Mouse (Mus musculus) ovary, postnatal 14 days (tissue): ENCODE measurements around the gene Mapkapk3.

ENCODE experiments used
- DNase-seq: peaks from one replicate; pipeline ENCODE4 v3.0.0; 2022; ENCODE audit warnings: low spot score

Gene Mapkapk3

GRCm38 (mm10) chr9:107289211-107290076 is at the start of gene Mapkapk3:
TSS of gene Mapkapk3 (minus strand) at chr9:107289877.
- peak; percentile 72 for DNase-seq

- DNase-seq, result peak; percentile 63
Observed at GRCm38 (mm10) chr9:107338172-107338883, 48.7 kb upstream of the Mapkapk3 start, which contains the start of gene Hemk1. TSS of gene Hemk1 (minus strand) at chr9:107338350.

GRCm38 (mm10) chr9:107336386-107336785 is 46.7 kb upstream of the Mapkapk3 start:
- no peak for DNase-seq

GRCm38 (mm10) chr9:107335909-107336308 is 46.2 kb upstream of the Mapkapk3 start:
- DNase-seq, result peak; percentile 71

- DNase-seq, result no peak
Observed at GRCm38 (mm10) chr9:107335046-107335445, 45.4 kb upstream of the Mapkapk3 start.

- DNase-seq, result no peak
Observed at GRCm38 (mm10) chr9:107334356-107334755, 44.7 kb upstream of the Mapkapk3 start.

- no peak for DNase-seq
Observed at GRCm38 (mm10) chr9:107333686-107334085, 44.0 kb upstream of the Mapkapk3 start.

GRCm38 (mm10) chr9:107330791-107331190 is 41.1 kb upstream of the Mapkapk3 start:
- no peak for DNase-seq

GRCm38 (mm10) chr9:107327879-107328620 is 38.4 kb upstream of the Mapkapk3 start:
- DNase-seq, result no peak

GRCm38 (mm10) chr9:107325904-107326303 is 36.2 kb upstream of the Mapkapk3 start:
- no peak for DNase-seq

GRCm38 (mm10) chr9:107324799-107325561 is 35.3 kb upstream of the Mapkapk3 start:
- no peak for DNase-seq

- no peak for DNase-seq
Observed at GRCm38 (mm10) chr9:107323558-107323957, 33.9 kb upstream of the Mapkapk3 start.

- DNase-seq, result no peak
Observed at GRCm38 (mm10) chr9:107322461-107323050, 32.9 kb upstream of the Mapkapk3 start.

- no peak for DNase-seq
Observed at GRCm38 (mm10) chr9:107315791-107316190, 26.1 kb upstream of the Mapkapk3 start.

GRCm38 (mm10) chr9:107313926-107314325 is 24.2 kb upstream of the Mapkapk3 start:
- DNase-seq, result no peak

- no peak for DNase-seq
Observed at GRCm38 (mm10) chr9:107312811-107313584, 23.3 kb upstream of the Mapkapk3 start.

- no peak for DNase-seq
Observed at GRCm38 (mm10) chr9:107309600-107309999, 19.9 kb upstream of the Mapkapk3 start.

GRCm38 (mm10) chr9:107309171-107309570 is 19.5 kb upstream of the Mapkapk3 start:
- no peak for DNase-seq

GRCm38 (mm10) chr9:107308346-107309000 is 18.8 kb upstream of the Mapkapk3 start:
- DNase-seq, result no peak

GRCm38 (mm10) chr9:107307886-107308285 is 18.2 kb upstream of the Mapkapk3 start:
- peak; percentile 83 for DNase-seq
